Mouse (Mus musculus) kidney, postnatal 0 days (tissue): ENCODE data around the gene Sdccag8. TPM values are rescaled to one million over a fixed set of nuclear protein-coding genes. Genes with fewer than 3 reads are reported as not detected.

Source experiments
- ATAC-seq: fragments of 200-750 bp; cut with Nextera tagmentation; replicated peaks from 2 replicates; pipeline ENCODE4 v1.8.0; 2017; ENCODE audit warnings: low read depth, moderate number of reproducible peaks, moderate TSS enrichment, moderate library complexity; ENCODE audit not compliant: low FRiP score
- DNase-seq: peaks from one replicate; pipeline ENCODE4 v3.0.0-alpha.2; 2016; ENCODE audit warnings: low spot score
- H3K27ac ChIP-seq: fragments of 300-500 bp; sonication (generic); 2 replicates; pipeline ENCODE4 v1.5.1; 2014; ENCODE audit warnings: mild to moderate bottlenecking
- H3K27me3 ChIP-seq: fragments of 300-500 bp; sonication (generic); 2 replicates; pipeline ENCODE4 v1.6.1; 2014; ENCODE audit warnings: low read length, mixed read lengths; ENCODE audit not compliant: insufficient read depth
- H3K36me3 ChIP-seq: fragments of 300-500 bp; sonication (generic); 2 replicates; pipeline ENCODE4 v1.6.1; 2014; ENCODE audit warnings: low read length, mixed read lengths; ENCODE audit not compliant: insufficient read depth
- H3K4me1 ChIP-seq: fragments of 300-500 bp; sonication (generic); replicated peaks from 2 replicates; pipeline ENCODE4 v1.6.1; 2014; ENCODE audit warnings: antibody characterized with exemption, low read length, mixed read lengths; ENCODE audit not compliant: insufficient read depth
- H3K4me2 ChIP-seq: fragments of 300-500 bp; sonication (generic); 2 replicates; pipeline ENCODE4 v1.6.1; 2014; ENCODE audit warnings: mild to moderate bottlenecking, low read length, moderate library complexity, mixed read lengths
- H3K4me3 ChIP-seq: fragments of 300-500 bp; sonication (generic); replicated peaks from 2 replicates; pipeline ENCODE4 v1.5.1; 2014; ENCODE audit warnings: low read depth, low read length
- H3K9ac ChIP-seq: fragments of 300-500 bp; sonication (generic); 2 replicates; pipeline ENCODE4 v1.6.1; 2014; ENCODE audit warnings: low read depth, low read length
- H3K9me3 ChIP-seq: fragments of 300-500 bp; sonication (generic); replicated peaks from 2 replicates; pipeline ENCODE4 v1.6.1; 2016; ENCODE audit warnings: low read length, inconsistent platforms, mixed read lengths
- CTCF ChIP-seq: IDR thresholded peaks from 2 replicates; pipeline ENCODE4 v1.5.1; 2016; ENCODE audit warnings: antibody characterized with exemption, low read depth, mild to moderate bottlenecking, moderate library complexity
- WGBS: fragments of 180-500 bp; shearing (Covaris S2); extraction: QIAGEN DNeasy Blood & Tissue Kit; methylation state at CpG from one replicate; pipeline ENCODE4 v1.1.7; 2014; 5-methylcytosine and 5-hydroxymethylcytosine counted together
- polyA plus RNA-seq: library from polyadenylated mRNA; unstranded; fragments of >200 nt; fragmentation: Nextera tagmentation; extraction: Ambion mirVana; gene quantifications from 2 replicates; pipeline ENCODE4 v1.2.1, GENCODE M21; 2015

Sdccag8 gene
- polyA plus RNA-seq, 1 experiment from 2014 or later = 22.7 TPM

DNA sequence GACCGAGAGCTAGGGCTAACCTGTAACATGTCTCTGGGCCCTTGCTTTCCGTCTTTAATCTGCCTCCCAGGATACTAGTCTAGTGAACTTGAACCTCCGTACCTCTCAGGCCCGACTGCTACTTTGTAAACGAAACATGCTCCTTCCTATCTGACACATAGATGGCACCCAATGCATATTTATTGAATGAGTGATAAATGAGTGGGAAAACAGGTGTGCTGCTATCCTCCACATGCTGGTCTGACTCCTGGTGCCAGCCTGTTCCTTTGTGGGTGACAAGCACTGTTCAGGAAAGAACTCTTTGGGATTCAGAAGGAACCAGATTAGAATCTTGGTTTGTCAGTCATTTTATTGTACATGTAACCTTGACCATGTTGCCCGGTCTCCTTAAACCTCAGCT, 134.9 kb downstream of the Sdccag8 start:
- H3K4me1 ChIP-seq = no peaks in the 10 kb centered on the region
- no peaks in the 10 kb centered on the region for H3K9me3 ChIP-seq
- no peak overlapping the region for H3K4me3 ChIP-seq
- no peaks in the 10 kb centered on the region for H3K27me3 ChIP-seq
- TF ChIP-seq CTCF = no peak
- 88% methylated on average over 6 of the region's 6 CpGs for WGBS
- no peak overlapping the region for H3K27ac ChIP-seq
- no peak overlapping the region for H3K4me2 ChIP-seq
- DNase-seq (no peak), ATAC-seq (no peak)
- no peak overlapping the region for H3K9ac ChIP-seq
- H3K36me3 ChIP-seq = no peaks in the 10 kb centered on the region

DNA sequence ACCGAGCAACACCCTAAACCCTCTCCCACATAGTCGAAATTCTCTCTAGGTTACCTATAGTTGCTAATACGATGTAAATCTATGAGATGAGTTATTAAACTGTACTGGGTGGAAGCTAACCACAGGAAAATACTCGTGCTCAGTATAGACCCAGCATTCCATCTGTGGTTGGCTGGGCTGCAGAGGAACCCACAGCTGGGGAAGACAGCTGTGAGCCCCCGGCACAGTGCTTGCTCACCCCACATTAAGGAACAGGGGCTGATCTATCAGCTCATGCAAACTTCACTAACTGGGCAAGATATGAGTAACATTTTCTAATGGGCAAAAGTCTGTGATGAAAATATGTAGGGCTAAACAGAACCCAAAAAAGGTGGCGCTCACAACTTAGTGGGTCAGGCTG, 135.6 kb downstream of the Sdccag8 start:
- Histone ChIP-seq H3K4me2 (no peak overlapping the region), H3K9me3 (no peaks in the 10 kb centered on the region), H3K9ac (no peak overlapping the region), H3K36me3 (no peaks in the 10 kb centered on the region), H3K27me3 (no peaks in the 10 kb centered on the region), H3K4me1 (no peaks in the 10 kb centered on the region), H3K4me3 (no peak overlapping the region), H3K27ac (no peak overlapping the region)
- 91% methylated on average over 6 of the region's 6 CpGs for WGBS
- DNase-seq (no peak), ATAC-seq (no peak)
- no peak for TF ChIP-seq CTCF

DNA sequence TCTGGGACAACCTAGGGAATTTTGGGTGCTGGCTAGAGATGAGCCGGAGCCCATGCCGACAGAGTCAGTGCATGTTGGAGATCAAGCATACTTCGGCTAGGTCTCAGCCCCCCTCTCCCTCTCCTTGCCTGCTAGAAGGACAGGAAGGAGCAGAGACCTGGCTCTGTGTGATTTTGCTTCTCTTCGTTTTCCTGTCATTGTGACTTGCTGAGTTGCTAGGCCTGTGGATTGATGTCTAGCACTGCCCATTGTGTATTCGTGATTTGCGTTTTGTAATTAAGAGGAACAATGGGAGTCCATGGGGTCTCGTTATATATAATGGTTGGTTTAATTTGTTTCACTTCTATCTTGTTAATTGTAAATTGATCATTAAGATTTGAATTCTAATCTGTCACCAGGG, 137.4 kb downstream of the Sdccag8 start:
- H3K27ac ChIP-seq = no peak overlapping the region
- WGBS = 62% methylated on average over 7 of the region's 7 CpGs
- H3K36me3 ChIP-seq = no peaks in the 10 kb centered on the region
- no peak for TF ChIP-seq CTCF
- no peaks in the 10 kb centered on the region for H3K9me3 ChIP-seq
- no peak overlapping the region for H3K4me3 ChIP-seq
- ATAC-seq (no peak), DNase-seq (no peak)
- H3K4me2 ChIP-seq = no peak overlapping the region
- no peaks in the 10 kb centered on the region for H3K27me3 ChIP-seq
- H3K4me1 ChIP-seq = no peaks in the 10 kb centered on the region
- H3K9ac ChIP-seq = no peak overlapping the region

DNA sequence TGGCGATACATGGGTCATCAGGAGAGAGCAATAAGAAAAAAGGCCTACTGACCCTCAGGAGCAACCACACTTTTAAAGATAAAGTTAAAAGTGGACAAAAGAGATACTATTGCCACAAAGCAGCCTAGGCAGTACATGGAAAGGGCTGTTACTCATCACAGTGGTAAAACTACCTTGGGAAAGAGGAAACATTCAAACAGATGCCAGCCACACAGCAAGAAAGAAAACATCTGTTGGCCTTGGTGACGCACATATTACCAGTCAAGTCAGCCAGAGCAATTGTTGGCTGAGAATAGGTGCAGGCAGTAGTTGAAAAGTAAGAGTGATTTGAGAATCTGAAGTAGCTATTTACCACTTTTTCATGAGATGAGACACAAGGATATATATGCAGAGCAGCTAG, 143.9 kb downstream of the Sdccag8 start:
- Histone ChIP-seq H3K27me3 (no peaks in the 10 kb centered on the region), H3K4me3 (no peak overlapping the region), H3K36me3 (no peaks in the 10 kb centered on the region), H3K4me1 (no peaks in the 10 kb centered on the region), H3K27ac (no peak overlapping the region), H3K9me3 (no peaks in the 10 kb centered on the region), H3K4me2 (no peak overlapping the region), H3K9ac (no peak overlapping the region)
- 77% methylated on average over 2 of the region's 2 CpGs for WGBS
- DNase-seq = no peak
- TF ChIP-seq CTCF = no peak
- no peak for ATAC-seq

DNA sequence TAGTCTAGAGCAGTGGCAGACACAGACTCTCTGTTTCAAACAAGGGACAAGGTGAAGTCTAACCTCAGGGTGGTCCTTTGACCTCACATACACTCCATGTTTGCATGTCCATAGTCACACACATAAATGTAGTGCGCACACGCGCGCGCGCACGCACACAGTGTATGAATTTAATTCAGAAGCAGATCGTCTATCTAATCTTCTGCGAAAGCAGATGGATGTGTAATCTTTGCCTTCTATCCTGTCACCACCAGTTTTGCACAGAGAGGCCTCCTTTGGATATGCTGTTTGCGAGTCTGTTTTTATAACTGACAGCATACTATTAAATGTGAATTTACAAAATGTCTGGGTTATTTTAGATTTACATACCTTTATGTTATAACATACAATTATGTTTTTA, 147.3 kb downstream of the Sdccag8 start:
- H3K4me2 ChIP-seq = no peak overlapping the region
- DNase-seq (no peak), ATAC-seq (no peak)
- H3K9me3 ChIP-seq = no peaks in the 10 kb centered on the region
- H3K27me3 ChIP-seq = no peaks in the 10 kb centered on the region
- no peak overlapping the region for H3K4me3 ChIP-seq
- no peaks in the 10 kb centered on the region for H3K36me3 ChIP-seq
- no peak for TF ChIP-seq CTCF
- 94% methylated on average over 10 of the region's 10 CpGs for WGBS
- no peaks in the 10 kb centered on the region for H3K4me1 ChIP-seq
- H3K27ac ChIP-seq = no peak overlapping the region
- H3K9ac ChIP-seq = no peak overlapping the region

DNA sequence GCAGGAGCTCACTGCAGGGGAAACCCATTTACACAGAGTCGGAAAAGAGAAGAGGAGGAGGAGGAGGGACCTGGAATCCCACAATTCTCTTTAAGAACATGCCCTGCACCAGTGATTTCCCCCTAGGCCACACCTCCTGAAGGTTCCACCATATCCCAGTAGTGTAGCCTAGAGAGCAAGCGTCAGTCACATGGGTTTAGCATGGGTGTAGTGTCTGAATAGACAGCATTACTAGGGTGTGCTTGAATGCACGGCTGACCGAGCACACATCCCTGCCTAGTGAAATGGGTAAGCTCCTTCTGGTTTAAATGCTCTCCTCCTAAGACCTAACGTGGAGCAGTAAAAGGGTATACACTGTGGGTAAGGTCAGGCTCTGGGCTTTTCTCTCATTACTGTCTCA, 148.4 kb downstream of the Sdccag8 start:
- H3K9ac ChIP-seq = no peak overlapping the region
- no peaks in the 10 kb centered on the region for H3K36me3 ChIP-seq
- no peak overlapping the region for H3K4me3 ChIP-seq
- H3K27me3 ChIP-seq = no peaks in the 10 kb centered on the region
- ATAC-seq (peak; percentile 84), DNase-seq (no peak)
- H3K4me2 ChIP-seq = no peak overlapping the region
- TF ChIP-seq CTCF = no peak
- no peaks in the 10 kb centered on the region for H3K9me3 ChIP-seq
- H3K4me1 ChIP-seq = 0 out of 2 replicates have a peak, but pooled peaks cover 2% of the 10 kb centered on the region
- WGBS = 61% methylated on average over 5 of the region's 5 CpGs
- H3K27ac ChIP-seq = no peak overlapping the region

DNA sequence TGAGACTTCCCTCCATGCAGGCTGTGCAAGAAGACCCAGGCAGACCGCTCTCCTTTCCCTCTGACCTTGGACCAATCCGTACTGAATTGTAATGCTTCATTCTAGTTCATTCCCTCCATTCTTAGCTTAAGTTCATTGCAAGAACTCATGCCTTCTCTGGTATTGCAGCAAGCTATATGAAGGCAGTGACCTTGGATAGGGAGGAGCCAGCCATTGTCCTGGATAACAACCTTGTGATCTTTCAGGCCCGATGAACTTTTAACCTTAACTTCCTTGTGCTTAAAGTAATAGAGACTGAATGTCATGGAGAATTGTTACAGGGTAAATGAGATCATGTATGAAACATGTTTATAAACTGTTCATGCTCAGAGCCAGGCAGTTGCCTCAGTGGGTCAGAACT, 152.8 kb downstream of the Sdccag8 start:
- no peak for DNase-seq
- ATAC-seq = no peak
- TF ChIP-seq CTCF = no peak
- 0 out of 2 replicates have a peak, but pooled peaks cover 2% of the 10 kb centered on the region for H3K4me1 ChIP-seq
- 80% methylated on average over 3 of the region's 3 CpGs for WGBS
- H3K4me2 ChIP-seq = no peak overlapping the region
- H3K9me3 ChIP-seq = no peaks in the 10 kb centered on the region
- no peaks in the 10 kb centered on the region for H3K36me3 ChIP-seq
- H3K4me3 ChIP-seq = no peak overlapping the region
- no peak overlapping the region for H3K9ac ChIP-seq
- H3K27ac ChIP-seq = no peak overlapping the region
- H3K27me3 ChIP-seq = no peaks in the 10 kb centered on the region
